ENCODE assay signal across 11 mouse cellular contexts in genomic region chr14:12300677-12301076, GRCm38 (mm10). TPM values are rescaled to one million over a fixed set of nuclear protein-coding genes. Genes with fewer than 3 reads are reported as not detected.
DNase-seq lines count a peak whose midpoint lies in the region; ATAC-seq and TF ChIP-seq lines count a peak whose summit lies in the region.
"Had no signal": no experiment of that assay in that cellular context is flagged by ENCODE, and none has a peak within 500 bp of the region (broad histone marks: within the 10 kb centered on the region; RNA-seq: fewer than 3 reads in every experiment).

No protein-coding gene starts in this region.

- no peak overlapping the region for H3K4me2 ChIP-seq in midbrain, embryonic 11.5 days
- H3K4me2 ChIP-seq: limb, embryonic 15.5 days; midbrain, embryonic 12.5 days had no signal

- H3K9me3 ChIP-seq in midbrain, embryonic 11.5 days (ENCODE audit: control insufficient read depth, low read length), result no peaks in the 10 kb centered on the region
- no peaks in the 10 kb centered on the region for H3K9me3 ChIP-seq in midbrain, embryonic 10.5 days (replicated peaks)
- H3K9me3 ChIP-seq: limb, embryonic 15.5 days; midbrain, embryonic 12.5 days had no signal

- H3K4me1 ChIP-seq in kidney, adult 2 months (ENCODE audit: control insufficient read depth, insufficient read depth, low read length), result no peaks in the 10 kb centered on the region
- no peaks in the 10 kb centered on the region for H3K4me1 ChIP-seq in midbrain, embryonic 11.5 days (ENCODE audit: control insufficient read depth, insufficient read depth, low read length)
- peaks cover 9% of the 10 kb centered on the region for H3K4me1 ChIP-seq in midbrain, embryonic 10.5 days
- H3K4me1 ChIP-seq: limb, embryonic 15.5 days had no signal

- H3K36me3 ChIP-seq in kidney, adult 2 months (ENCODE audit: control insufficient read depth, insufficient read depth, low read length), result no peaks in the 10 kb centered on the region
- H3K36me3 ChIP-seq in midbrain, embryonic 11.5 days (ENCODE audit: control insufficient read depth, insufficient read depth, low read length), result no peaks in the 10 kb centered on the region
- no peaks in the 10 kb centered on the region for H3K36me3 ChIP-seq in midbrain, embryonic 10.5 days
- H3K36me3 ChIP-seq: midbrain, embryonic 12.5 days had no signal

- 71% methylated on average over 3 of the region's 3 CpGs for WGBS in kidney, adult 2 months
- WGBS in midbrain, embryonic 11.5 days, result 69% methylated on average over 3 of the region's 3 CpGs
- WGBS in midbrain, embryonic 10.5 days, result 70% methylated on average over 3 of the region's 3 CpGs

- ATAC-seq in midbrain, embryonic 11.5 days (ENCODE audit: low FRiP score), result no peak
- ATAC-seq in granulocyte monocyte progenitor cell, adult 5-6 weeks (replicated peaks; ENCODE audit: poor library complexity, severe bottlenecking), result no peak

- H3K9ac ChIP-seq in midbrain, embryonic 11.5 days (ENCODE audit: low read length), result no peak overlapping the region
- H3K9ac ChIP-seq: limb, embryonic 15.5 days; midbrain, embryonic 12.5 days had no signal

- H3K27ac ChIP-seq in kidney, adult 2 months (ENCODE audit: insufficient read depth, low read depth, low read length), result no peak overlapping the region
- H3K27ac ChIP-seq in midbrain, embryonic 11.5 days (ENCODE audit: low read depth, low read length), result no peak overlapping the region
- H3K27ac ChIP-seq in midbrain, embryonic 10.5 days (replicated peaks), result no peak overlapping the region
- H3K27ac ChIP-seq: limb, embryonic 15.5 days; midbrain, embryonic 12.5 days had no signal

- no peaks in the 10 kb centered on the region for H3K27me3 ChIP-seq in kidney, adult 2 months (replicated peaks; ENCODE audit: control insufficient read depth, insufficient read depth, low read length)
- no peaks in the 10 kb centered on the region for H3K27me3 ChIP-seq in midbrain, embryonic 11.5 days (ENCODE audit: control insufficient read depth, insufficient read depth, low read length)
- H3K27me3 ChIP-seq in midbrain, embryonic 10.5 days (ENCODE audit: low read depth, poor library complexity, severe bottlenecking), result no peaks in the 10 kb centered on the region
- H3K27me3 ChIP-seq: limb, embryonic 15.5 days; midbrain, embryonic 12.5 days had no signal

- peak; percentile 9 to 26 for DNase-seq in cerebellum, adult 18-20 months
- no peak for DNase-seq in cerebellum, adult 11-12 months
- peak; percentile 8 for DNase-seq in kidney, adult 2 months
- DNase-seq in kidney, adult 18-20 months, result no peak
- DNase-seq in midbrain, embryonic 11.5 days (ENCODE audit: low spot score, missing footprints), result peak; percentile 79
- no peak for DNase-seq in midbrain, embryonic 10.5 days (ENCODE audit: low spot score)
- peak; percentile 6 for DNase-seq in retina, adult 2 months (ENCODE audit: low read depth, low spot score)

- TF ChIP-seq POLR2A in kidney, adult 2 months (IDR thresholded peaks at IDR 0.05; ENCODE audit: low read depth, low read length), result no peak

- TF ChIP-seq CTCF in kidney, adult 2 months (conservative IDR thresholded peaks at IDR 0.05; ENCODE audit: insufficient read depth, insufficient read length, low read depth, low read length), result no peak

- no peak overlapping the region for H3K4me3 ChIP-seq in kidney, adult 2 months (ENCODE audit: insufficient read depth, low read depth, low read length)
- H3K4me3 ChIP-seq in midbrain, embryonic 11.5 days (ENCODE audit: low read depth, low read length), result no peak overlapping the region
- no peak overlapping the region for H3K4me3 ChIP-seq in midbrain, embryonic 10.5 days
- H3K4me3 ChIP-seq: erythroblast, embryonic 14.5 days; limb, embryonic 15.5 days; midbrain, embryonic 12.5 days had no signal

RNA-seq across cellular contexts. Expression of gene 3830406C13Rik, which starts 16.7 kb away (rescaled TPM):
- polyA plus RNA-seq in kidney, adult 2 months (2012; rRNA removed), result 10.5 and 13.5 TPM in 2 replicates
- 25.4 and 30.0 TPM in 2 replicates for polyA plus RNA-seq in midbrain, embryonic 11.5 days (2014; fragmentation: Nextera tagmentation; extraction: Ambion mirVana)
- 25.1 and 25.5 TPM in 2 replicates for polyA plus RNA-seq in midbrain, embryonic 10.5 days (2016; fragmentation: Nextera tagmentation; extraction: Ambion mirVana)
- 25.2 and 58.7 TPM in 2 replicates for total RNA-seq in granulocyte monocyte progenitor cell, adult 5-6 weeks (2014; fragmentation: Nextera tagmentation)
- total RNA-seq in granulocyte monocyte progenitor cell, adult 5-6 weeks (2017), result 30.8 and 31.1 TPM in 2 replicates

RNA-seq across cellular contexts. Expression of gene Gm49355, which starts 16.9 kb away (rescaled TPM):
- polyA plus RNA-seq in kidney, adult 2 months (2012; rRNA removed), result 0.14 and 0.28 TPM in 2 replicates
- polyA plus RNA-seq in midbrain, embryonic 11.5 days (2014; fragmentation: Nextera tagmentation; extraction: Ambion mirVana), result 0.16 TPM in 1 of 2 replicates, not detected in the other
- 0.06 and 0.09 TPM in 2 replicates for polyA plus RNA-seq in midbrain, embryonic 10.5 days (2016; fragmentation: Nextera tagmentation; extraction: Ambion mirVana)
- 0.70 TPM in 1 of 2 replicates, not detected in the other for total RNA-seq in granulocyte monocyte progenitor cell, adult 5-6 weeks (2014; fragmentation: Nextera tagmentation)
- not detected in 2 replicates for total RNA-seq in granulocyte monocyte progenitor cell, adult 5-6 weeks (2017)
- polyA plus RNA-seq: erythroblast, embryonic 14.5 days had no signal

RNA-seq across cellular contexts. Expression of gene Fezf2, which starts 47.3 kb away (rescaled TPM):
- not detected in 2 replicates for polyA plus RNA-seq in kidney, adult 2 months (2012; rRNA removed)
- 3.1 and 3.8 TPM in 2 replicates for polyA plus RNA-seq in midbrain, embryonic 11.5 days (2014; fragmentation: Nextera tagmentation; extraction: Ambion mirVana)
- 5.0 and 9.8 TPM in 2 replicates for polyA plus RNA-seq in midbrain, embryonic 10.5 days (2016; fragmentation: Nextera tagmentation; extraction: Ambion mirVana)
- total RNA-seq in granulocyte monocyte progenitor cell, adult 5-6 weeks (2014; fragmentation: Nextera tagmentation), result not detected in 2 replicates
- total RNA-seq in granulocyte monocyte progenitor cell, adult 5-6 weeks (2017), result not detected in 2 replicates
- polyA plus RNA-seq: erythroblast, embryonic 14.5 days; limb, embryonic 15.5 days had no signal

Comparison
In these comparisons a context has a peak if more than half of its experiments do, and no peak if none do; other contexts are left out.
1. DNase-seq: peak in cerebellum, adult 18-20 months (2 of 2), kidney, adult 2 months (single experiment), midbrain, embryonic 11.5 days (single experiment) and retina, adult 2 months (single experiment); none in cerebellum, adult 11-12 months (single experiment), kidney, adult 18-20 months (single experiment) and midbrain, embryonic 10.5 days (single experiment).